Mouse (Mus musculus) pancreas, adult 10 weeks (tissue): ENCODE measurements around the gene Gm20388. TPM values are rescaled to one million over a fixed set of nuclear protein-coding genes. Genes with fewer than 3 reads are reported as not detected.

Source experiments
- polyA plus RNA-seq: library from polyadenylated mRNA; stranded (reverse); fragments of 350-450 nt; fragmentation: Illumina TruSeq; extraction: RNeasy Lipid Tissue Mini Kit (QIAGEN cat#74804); gene quantifications from one replicate; pipeline ENCODE4 v1.2.3, GENCODE M21; 2015; ENCODE audit warnings: low read depth, low replicate concordance; ENCODE audit not compliant: insufficient read depth

Gm20388 gene
- polyA plus RNA-seq, 1 experiment from 2014 or later = 7.6 TPM

GRCm38 (mm10) chr8:123101735-123102685, 3191.4 kb downstream of the Gm20388 start, which contains the start of gene Rpl13:
Rpl13 (plus strand) TSS chr8:123102350.

DNA sequence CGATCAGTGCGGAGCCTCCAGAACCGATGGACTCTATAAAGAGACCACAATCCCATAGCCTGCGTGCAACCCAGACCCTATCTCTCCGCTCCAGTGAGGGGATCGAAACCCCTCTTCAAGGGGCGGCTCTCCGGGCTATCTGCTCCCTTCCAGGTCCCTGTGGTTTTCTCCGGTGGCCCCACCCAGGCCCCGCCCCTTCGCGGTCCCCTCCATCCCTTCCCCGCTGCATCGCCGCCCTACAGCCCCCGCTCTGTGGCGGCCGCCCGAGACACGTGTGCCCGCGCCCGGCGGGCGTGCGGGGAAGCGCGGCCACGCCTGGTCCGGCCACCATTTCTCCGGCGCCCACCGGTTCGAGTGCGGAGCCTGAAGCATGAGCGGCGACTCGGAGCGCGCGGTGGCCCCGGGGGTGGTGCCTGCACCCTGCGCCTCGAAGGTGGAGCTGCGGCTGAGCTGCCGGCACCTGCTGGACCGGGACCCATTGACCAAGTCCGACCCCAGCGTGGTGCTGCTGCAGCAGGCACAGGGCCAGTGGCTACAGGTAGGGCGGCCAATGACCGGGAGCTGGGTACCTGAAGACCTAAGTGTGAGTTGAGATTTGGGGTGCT, 3206.6 kb downstream of the Gm20388 start, which contains the start of gene Cpne7:
TSS of gene Cpne7 (plus strand) at position 248 of the 605 bp plus-strand sequence.

GRCm38 (mm10) chr8:123157888-123158465, 3247.3 kb downstream of the Gm20388 start, which contains the start of gene Sult5a1:
Sult5a1 (minus strand) TSS chr8:123158315.

GRCm38 (mm10) chr8:123185566-123186409, 3275.1 kb downstream of the Gm20388 start, which contains the start of gene Dpep1:
Dpep1 (plus strand) TSS chr8:123186242.

GRCm38 (mm10) chr8:123212321-123213117, 3301.9 kb downstream of the Gm20388 start, which contains the start of the genes Chmp1a and Spata33:
Chmp1a (minus strand) TSS chr8:123212763.
Spata33 (plus strand) TSS chr8:123212832.

GRCm38 (mm10) chr8:123224278-123225266, 3313.9 kb downstream of the Gm20388 start, which contains the start of gene Cdk10:
Cdk10 (plus strand) TSS chr8:123224842.

GRCm38 (mm10) chr8:123235520-123236497, 3325.2 kb downstream of the Gm20388 start, which contains the start of gene Spata2l:
Spata2l (minus strand) TSS chr8:123236233.

DNA sequence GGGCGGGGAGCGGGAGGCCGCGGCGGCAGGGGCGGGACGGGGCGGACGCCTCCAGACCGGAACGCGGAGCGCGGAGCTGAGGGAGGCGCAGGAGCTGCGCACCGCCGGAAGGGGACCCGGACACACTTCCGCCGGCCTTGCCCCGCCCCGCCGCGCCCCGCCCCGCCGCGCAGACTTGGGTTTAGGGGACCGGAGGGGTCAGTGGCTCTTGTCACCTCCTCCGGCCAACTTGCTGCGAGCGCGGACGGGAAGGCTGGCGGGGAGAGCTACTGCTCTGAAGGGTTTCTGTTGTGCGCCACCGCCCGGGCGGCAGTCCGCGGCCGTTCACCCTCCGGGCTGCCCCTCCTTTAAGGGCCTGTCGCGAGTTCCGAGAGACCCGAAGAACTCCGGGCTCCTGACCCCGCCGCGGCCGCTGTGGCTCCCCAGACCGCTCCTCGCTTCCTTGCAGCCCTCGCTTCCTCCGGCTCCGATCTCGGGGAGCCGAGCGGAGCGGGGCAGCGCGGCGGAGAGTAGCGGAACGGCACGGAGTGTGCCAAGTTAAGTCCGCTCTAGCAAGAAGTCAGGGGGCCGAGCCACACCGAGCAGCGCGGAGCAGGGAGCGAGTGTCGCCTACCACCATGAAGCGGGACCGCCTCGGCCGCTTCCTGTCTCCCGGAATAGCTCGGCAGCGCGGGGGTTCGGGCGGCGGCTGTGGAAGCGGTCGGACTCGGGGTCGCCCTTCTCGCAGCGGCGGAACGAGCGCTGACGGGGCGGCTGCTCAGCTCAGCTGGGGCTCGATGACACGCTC, 3343.7 kb downstream of the Gm20388 start, which contains the start of the genes Zfp276 and Vps9d1:
TSS of gene Zfp276 (plus strand) at position 97 of the 787 bp plus-strand sequence.
TSS of gene Vps9d1 (minus strand) at position 250 of the 787 bp plus-strand sequence.

DNA sequence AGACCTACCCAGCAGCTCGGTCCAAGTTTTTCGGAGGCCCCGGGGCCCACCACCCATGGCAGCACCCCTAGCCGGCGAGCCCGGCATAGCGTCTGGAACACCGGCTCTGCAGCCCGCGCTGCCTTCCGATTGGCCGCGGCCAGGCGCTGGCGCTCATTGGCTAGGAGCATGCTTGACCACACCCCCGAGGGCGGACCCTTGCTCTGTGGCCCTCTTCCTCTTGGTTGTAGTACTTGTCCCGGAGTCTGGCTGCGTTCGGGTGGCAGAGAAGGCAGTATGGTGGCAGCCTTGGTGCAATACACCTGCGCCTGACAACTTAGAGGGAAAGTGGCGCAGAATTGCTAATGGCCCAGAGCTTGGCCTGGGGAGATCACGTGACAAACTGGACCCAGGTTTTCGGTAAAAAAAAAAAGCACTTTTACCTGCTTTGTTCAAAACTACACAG, 3407.8 kb downstream of the Gm20388 start, which contains the start of gene Fanca:
TSS of gene Fanca (minus strand) at position 110 of the 445 bp plus-strand sequence.

DNA sequence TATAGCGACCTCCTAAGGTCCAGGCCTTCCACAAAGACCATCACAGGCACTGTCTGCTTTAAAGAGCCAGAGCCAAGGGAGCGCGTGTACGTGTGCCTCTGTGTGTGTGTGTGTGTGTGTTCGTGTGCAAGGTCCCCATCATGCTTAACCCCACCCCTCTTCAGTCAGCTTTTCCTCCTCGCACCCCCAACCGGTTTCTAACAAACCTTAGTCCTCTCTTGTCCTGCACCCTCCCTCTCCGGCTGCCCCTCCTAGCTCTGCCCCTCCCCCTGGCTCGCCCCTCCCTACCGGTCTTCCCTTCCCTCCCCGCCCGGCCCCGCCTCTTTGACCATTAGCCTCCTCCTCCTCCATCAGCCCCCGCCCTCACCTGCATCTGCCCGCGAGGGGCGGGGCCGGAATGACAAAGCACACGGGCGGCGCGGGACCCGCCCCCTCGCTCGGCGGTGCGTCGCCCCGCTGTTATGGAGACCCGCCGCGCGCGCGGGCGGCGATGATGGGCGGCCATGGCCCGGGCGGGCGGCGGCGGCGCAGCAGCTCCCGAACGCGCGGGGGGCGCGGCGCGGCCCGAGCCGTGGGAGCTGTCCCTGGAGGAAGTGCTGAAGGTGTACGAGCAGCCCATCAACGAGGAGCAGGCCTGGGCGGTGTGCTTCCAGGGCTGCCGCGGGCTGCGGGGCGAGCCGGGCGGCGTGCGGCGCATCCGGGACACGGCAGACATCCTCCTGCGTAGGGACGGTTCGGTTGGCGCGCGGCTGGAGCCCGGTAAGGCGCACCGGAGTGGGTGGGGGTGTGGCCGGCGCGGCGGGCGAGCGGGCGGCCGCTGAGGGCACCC, 3421.8 kb downstream of the Gm20388 start, which contains the start of gene Spire2:
TSS of gene Spire2 (plus strand) at position 452 of the 829 bp plus-strand sequence.

DNA sequence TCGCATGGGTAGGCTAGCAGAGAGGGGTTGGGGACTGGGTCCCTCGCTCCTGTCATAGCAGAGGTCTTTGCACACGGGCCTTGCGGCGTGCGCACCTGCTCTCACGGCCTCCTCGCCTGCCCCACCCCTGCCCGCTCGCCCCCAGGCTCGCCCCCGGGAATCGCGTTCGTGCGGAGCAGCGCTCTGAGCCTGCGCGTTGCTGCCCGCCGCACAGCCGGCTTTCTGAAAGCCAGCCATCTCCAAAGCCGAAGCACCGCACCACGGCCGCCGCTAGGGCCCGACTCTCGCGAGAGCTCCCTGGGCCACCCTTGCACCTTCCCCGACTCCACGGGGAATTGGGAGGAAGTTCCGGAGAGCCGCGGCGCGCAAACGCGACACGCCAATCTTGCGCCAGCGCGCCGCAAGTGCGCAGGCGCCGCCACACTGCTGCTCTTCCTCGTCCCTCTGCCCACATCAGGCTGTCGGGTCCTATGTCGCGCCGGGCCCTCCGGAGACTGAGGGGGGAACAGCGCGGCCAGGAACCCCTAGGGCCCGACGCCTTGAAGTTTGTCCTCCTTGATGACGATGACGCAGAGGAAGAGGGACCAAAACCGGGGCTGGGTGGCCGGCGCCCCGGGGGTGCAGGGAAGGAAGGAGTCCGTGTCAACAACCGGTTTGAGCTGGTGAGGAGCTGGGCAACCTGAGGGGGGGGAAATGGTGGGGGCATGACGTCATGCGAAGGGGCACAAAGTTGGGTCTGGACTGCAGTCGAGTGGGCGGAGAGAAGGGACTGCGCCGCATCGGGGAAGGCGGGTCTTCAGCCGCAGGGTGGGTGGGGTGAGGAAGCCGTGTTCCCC, 3463.0 kb downstream of the Gm20388 start, which contains the start of gene Tcf25:
TSS of gene Tcf25 (plus strand) at position 351 of the 836 bp plus-strand sequence.

DNA sequence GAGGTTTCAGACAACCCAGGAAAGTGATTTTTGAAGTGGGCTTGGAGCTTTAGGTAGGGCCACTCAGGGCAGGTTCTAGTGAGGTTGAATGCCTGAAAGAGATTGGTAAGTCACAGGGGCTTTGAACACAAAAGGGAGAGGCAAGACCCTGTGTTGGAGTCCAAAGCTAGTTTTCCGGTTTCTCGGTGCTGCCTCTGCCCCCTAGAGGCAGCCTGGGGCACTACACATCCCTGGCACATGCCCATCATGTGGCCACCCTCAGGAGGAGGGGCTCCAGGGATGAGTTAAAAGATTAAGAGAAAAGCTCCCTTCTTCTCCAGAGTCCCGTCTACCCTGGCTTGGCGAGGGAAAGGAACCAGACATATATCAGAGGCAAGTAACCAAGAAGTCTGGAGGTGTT, 3496.1 kb downstream of the Gm20388 start, which contains the start of gene Mc1r:
TSS of gene Mc1r (plus strand) at position 322 of the 400 bp plus-strand sequence.

DNA sequence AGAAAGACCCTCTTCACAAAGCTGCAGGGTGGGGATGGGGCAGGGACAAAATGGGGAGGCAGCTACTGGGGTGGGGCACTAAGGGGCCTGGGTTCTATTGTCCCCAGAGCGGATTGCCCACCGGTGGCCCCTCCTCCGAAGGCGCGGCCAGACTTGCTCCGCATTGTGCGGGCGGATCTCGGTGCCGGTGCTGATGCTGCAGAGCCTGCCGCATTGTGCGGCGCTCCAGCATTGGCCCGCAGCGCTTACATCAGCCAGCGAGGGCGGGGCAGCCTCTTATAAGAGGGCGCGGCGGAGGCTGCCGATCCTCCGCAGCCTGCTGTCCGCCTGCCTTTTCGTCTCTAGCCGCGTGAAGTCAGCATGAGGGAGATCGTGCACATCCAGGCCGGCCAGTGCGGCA, 3500.6 kb downstream of the Gm20388 start, which contains the start of gene Tubb3:
TSS of gene Tubb3 (plus strand) at position 179 of the 400 bp plus-strand sequence.

GRCm38 (mm10) chr8:123423441-123423840, 3512.8 kb downstream of the Gm20388 start, which contains the start of gene Def8:
Def8 (plus strand) TSS chr8:123423527.

